Mouse (Mus musculus) granulocyte monocyte progenitor cell, adult 5-6 weeks (primary cell): ENCODE data around the gene 3110082J24Rik. TPM values are rescaled to one million over a fixed set of nuclear protein-coding genes. Genes with fewer than 3 reads are reported as not detected.

Experiments
- ATAC-seq: replicated peaks from 2 replicates; pipeline ENCODE4 v1.8.0; 2016; ENCODE audit warnings: mild to moderate bottlenecking, moderate TSS enrichment, inconsistent platforms; ENCODE audit not compliant: poor library complexity, severe bottlenecking
- total RNA-seq, 2 experiments: library from RNA; stranded (forward) in 1 of 2; stranded (reverse) in 1 of 2; fragments of 200-712, 200-1000 nt in 1 of 2; fragments of >200 nt in 1 of 2; fragmentation: Nextera tagmentation in 1 of 2; gene quantifications; 2 replicates each; pipeline ENCODE4 v1.2.3; 2014 to 2017

The 3110082J24Rik gene
- total RNA-seq, 2 experiments from 2014 or later = not detected

DNA sequence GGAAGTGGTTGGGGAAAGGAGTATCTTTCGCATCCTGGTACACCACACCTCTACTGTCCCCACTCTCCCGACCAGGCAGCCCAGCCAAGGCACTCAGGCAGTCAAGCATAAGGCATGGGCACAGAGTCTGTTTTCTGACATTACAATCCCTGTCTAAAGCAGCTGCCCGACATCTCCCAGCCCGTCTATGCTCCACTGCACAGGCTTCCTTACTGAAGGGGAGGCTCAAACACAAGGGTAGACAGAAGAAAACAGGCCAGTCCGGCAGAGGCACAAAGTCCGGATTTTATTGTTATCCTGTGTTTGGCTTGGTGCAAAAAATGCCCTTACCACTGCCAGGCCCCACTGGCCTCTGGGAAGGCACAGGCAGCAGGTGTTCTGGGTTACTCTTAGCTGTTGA, 13.3 kb upstream of the 3110082J24Rik start:
- no peak for ATAC-seq

DNA sequence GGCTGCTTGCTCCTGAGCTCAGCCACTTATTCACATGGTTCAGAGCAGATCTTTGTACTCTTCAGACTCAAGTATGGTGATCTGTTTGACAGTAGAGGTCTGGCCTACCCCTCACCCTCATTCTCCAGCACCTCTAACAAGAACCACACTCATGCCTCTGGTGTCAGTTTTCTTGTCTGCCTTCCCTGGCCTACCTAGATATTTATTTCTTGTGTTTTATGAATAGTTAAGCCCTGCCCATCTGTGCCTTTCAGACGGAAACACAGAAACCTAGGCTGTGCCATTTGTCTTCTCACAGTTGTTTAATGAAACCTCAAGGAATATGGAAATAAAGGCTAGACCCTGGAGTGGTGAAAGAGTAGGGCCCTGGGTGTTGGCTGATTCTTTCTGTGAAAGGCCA, 12.1 kb upstream of the 3110082J24Rik start:
- no peak for ATAC-seq

DNA sequence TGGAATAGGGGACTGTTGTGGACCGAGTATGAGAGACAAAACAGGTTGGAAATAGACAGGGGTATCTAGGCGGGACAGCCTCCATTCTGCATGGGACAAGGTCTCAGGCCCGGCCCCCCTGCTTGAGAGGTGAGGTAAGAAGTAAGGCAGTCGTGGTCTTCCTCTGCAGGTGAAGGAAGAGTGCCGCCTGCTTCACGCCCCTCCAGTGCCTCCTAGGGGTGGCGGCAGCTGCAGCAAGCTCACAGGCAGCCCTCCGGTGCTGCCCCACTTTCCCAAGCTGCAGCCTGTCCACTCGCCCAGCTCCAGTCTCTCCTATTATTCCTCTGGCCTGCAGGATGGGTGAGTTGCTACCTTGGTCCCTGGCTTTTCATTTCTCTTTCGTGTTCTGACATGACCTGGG, 9.8 kb upstream of the 3110082J24Rik start:
- no peak for ATAC-seq

DNA sequence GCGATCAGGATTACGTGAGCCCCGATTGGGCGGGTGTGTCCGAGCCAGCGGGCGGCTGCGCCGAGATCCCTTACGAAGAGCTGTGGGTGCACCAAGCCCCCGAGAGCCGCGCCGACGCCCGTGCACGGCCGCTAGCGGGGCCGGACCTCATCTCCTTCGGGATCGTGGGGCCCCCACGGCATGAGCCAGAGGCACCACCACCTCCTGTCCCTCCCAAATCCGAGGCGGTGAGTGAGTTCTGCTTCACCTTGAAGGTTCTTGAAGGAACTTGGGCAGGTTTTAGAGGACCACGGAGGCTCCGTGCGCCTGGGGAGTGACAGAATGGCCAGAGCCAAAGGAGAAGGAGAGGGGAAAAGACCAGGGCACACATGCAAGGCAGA, 8.9 kb upstream of the 3110082J24Rik start:
- no peak for ATAC-seq

DNA sequence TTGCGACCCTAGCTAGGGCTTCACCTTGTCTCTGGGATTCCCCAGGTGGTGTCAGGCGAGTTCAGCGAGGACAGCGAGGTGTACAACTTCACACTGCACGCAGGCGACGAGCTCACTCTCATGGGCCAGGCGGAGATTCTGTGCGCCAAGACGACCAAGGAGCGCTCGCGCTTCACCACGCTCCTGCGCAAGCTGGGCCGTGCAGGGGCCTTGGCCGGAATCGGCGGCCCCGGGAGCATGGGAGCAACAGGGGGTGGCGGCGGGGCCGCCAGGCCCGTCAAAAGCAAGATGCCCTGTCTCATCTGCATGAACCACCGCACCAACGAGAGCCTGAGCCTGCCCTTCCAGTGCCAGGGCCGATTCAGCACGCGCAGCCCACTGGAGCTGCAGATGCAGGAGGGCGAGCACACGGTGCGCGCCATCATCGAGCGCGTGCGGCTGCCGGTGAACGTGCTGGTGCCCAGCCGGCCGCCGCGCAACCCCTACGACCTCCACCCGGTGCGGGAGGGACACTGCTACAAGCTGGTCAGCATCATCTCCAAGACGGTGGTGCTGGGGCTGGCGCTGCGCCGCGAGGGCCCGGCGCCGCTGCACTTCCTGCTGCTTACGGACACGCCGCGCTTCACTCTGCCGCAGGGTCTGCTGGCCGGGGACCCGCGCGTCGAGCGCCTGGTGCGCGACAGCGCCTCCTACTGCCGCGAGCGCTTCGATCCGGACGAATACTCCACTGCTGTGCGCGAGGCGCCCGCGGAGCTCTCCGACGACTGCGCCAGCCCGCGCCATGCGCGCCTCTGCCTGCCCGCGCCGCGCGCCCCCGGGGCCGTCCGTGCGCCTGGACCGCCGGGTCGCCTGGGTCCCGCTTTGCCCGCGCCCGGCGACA, 8.2 kb upstream of the 3110082J24Rik start:
- peak; percentile 79 for ATAC-seq

DNA sequence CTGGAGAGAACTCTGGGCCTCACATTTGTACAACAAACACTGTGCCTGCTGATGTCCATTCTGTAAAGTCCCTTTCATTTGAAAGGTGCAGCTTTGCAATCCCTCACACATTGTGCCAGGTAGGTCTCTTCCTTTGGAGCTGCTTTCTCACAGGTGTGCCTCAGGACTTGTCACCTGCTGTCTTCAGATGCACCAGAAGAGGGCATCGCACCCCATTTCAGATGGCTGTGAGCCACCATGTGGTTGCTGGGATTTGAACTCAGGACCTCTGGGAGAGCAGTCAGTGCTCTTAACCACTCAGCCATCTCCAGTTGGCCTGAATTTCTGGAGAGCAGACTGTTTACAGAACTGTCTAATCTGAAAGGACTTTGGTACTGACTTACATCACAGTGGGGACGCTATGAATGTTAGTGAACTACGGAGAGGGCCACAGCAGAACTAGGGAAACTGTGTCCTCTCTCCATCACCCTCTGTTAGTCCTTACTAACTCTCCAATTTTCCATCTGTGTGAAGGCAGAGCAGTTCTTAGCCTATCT, 6.7 kb upstream of the 3110082J24Rik start:
- ATAC-seq = no peak

DNA sequence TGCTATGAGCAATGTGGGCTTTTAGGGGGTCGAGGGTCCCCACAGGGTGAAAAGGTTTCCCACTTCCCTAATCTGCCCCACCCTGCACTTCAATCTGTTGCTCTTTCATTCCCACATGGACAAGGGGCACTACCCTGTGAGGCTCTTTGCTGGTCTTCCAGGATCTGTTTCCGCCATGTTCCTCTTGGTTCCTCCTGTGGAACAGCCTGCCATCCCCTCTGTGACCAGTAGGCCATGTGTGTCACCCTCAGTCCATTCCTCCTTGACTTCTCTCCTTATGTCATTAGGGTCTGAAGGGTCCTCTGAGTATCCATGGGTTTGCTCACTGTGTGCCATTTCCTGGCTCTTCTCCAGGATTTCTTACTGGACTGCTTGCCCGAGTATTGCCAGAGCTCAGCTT, 5.9 kb upstream of the 3110082J24Rik start:
- ATAC-seq = no peak

DNA sequence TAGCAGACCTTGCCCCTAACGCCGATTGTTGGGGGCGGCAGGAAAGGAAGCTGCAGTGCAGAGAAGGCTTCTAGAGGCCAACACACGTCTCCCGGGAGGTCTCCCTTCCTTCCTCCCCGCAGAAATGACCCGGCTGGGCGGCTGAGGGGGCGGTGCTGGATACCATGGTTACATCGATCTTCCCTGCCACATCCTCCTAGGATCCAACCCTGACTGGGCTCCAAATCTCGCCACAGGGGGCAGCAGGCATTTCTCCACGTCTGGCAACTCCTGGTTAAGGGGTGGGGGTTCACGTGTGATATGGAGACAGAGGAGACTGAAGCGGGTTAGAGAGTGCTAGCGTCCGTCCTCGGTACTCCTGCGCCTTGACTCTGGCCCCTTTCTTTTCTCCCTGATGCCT, 5.2 kb upstream of the 3110082J24Rik start:
- ATAC-seq = peak; percentile 43

DNA sequence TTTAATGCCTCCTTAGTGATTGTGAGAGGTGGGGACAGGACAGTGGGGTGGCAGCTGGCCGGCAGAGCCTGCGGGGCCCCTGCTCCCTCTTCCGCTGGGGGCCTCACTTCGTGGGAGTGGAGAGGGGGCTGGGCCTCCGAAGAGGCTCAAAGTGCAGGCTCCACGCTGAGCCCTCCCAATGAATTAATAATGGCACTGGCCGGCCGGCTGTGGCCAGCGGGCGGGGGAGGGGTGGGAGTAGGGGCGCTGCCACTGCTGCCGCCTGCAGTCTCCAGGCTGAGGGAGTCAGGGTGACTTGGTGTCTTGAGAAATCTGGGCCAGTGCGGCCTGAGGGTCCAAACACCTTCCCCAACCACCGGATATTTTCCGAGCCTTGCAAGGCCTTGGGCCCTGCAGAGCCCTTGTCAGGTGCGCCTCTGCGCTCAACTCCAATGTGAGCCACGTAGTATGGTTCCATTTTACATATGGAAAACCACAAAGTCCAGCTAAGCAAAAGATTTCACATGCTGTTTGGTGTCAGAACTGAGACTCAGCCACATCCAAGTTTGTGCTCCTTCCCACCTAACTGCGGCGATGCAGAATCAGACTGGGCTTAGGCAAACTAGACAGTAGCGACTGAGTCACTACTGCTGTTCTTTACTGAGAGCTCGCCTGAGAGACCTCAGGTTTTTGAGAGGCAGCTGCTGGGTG, 4.6 kb upstream of the 3110082J24Rik start:
- no peak for ATAC-seq

DNA sequence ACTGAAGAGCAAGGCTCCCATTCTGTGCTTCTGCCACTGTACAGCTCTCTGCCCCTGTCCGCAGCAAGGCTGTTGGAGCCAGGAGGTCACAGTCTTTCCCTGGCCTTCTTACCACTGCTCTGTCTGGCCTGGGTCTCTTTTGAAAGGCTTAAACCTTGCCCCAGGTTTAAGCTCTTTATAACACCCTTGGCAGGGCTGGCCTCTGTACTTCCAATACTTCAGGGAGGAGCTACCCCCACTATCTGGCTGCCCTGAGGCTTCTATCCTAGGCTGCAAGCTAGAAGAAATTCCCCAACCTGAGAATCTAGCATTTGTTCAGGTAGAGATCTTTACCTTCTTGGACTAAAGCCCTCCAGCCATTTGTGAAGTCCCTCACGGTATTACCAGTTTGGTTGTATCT, 4.0 kb upstream of the 3110082J24Rik start:
- no peak for ATAC-seq

DNA sequence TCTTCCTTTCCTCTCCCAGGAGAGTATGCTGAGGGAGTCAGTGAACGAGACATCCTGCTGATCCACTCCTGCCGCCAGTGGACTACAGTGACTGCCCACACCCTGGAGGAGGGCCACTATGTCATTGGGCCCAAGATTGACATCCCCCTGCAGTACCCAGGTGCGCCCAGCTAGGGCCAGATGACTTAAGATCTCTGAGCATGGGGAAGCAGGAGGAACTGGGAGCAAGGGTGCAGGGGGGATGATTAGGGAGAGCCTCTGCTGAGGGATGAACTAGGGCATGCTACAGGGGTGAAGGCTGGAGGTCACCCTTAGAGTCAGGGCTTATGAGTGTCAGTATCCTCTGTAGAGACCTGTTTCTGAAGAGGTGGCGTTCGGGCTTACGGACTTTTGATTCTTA, 2.3 kb upstream of the 3110082J24Rik start:
- no peak for ATAC-seq

DNA sequence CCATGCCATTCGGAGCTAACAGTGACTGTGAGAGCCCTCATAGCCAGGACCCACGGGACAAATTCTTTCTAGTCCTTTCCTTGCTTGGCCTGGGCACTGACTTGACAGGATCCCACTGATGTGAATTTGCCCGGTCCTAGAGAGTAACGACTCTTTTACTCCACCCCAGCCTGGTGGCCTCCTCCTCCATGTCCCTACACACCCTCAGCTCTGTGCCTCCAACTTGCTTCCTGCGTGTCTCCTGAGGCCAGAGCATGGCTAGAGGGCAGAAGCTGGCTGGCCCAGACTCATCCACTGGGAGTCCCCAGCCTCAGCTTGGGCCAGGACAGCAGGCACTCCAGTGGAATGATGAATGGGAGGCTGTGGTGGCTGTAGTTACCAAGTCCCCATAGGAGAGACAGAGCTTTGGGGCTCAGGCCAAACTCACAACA, 1.7 kb upstream of the 3110082J24Rik start:
- no peak for ATAC-seq

DNA sequence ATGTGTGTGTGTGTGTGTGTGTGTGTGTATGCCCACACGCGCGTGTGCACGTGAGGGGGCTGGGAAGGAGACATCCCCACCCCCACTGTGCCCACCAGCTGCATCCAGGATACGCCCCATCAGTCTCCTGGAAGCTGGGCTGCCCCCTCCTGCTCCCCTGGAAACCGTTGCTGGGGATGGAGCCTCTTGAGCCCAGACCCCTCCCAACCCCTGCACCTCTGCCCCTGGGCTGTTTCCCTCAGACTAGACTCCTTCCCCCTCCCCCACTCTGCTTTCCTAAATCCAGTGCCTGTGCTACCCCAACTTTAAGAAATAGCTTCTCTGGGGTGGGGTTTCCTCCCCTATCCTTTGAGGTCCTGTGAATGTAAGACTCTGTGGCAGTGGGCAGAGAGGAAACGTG, 1.3 kb upstream of the 3110082J24Rik start:
- ATAC-seq = no peak

DNA sequence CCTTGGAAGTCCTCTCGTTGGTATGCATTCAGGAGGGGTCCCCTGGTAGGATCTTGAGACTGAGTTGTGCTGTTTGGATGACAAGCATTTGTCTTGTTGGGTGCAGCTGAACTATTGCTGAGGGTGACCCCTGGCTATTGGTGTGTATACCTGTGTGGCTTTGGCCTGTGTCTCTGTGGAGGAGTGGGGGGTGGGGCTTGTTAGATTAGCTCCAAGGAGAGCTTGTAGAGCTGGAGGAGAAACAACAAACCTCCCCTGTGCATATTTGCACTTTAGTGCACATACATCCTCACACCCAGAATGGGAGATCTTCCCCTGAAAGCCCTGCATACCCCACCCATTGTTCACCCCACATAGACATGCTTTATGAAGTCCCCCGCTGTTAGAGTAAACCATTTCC, 870 bp upstream of the 3110082J24Rik start:
- no peak for ATAC-seq

DNA sequence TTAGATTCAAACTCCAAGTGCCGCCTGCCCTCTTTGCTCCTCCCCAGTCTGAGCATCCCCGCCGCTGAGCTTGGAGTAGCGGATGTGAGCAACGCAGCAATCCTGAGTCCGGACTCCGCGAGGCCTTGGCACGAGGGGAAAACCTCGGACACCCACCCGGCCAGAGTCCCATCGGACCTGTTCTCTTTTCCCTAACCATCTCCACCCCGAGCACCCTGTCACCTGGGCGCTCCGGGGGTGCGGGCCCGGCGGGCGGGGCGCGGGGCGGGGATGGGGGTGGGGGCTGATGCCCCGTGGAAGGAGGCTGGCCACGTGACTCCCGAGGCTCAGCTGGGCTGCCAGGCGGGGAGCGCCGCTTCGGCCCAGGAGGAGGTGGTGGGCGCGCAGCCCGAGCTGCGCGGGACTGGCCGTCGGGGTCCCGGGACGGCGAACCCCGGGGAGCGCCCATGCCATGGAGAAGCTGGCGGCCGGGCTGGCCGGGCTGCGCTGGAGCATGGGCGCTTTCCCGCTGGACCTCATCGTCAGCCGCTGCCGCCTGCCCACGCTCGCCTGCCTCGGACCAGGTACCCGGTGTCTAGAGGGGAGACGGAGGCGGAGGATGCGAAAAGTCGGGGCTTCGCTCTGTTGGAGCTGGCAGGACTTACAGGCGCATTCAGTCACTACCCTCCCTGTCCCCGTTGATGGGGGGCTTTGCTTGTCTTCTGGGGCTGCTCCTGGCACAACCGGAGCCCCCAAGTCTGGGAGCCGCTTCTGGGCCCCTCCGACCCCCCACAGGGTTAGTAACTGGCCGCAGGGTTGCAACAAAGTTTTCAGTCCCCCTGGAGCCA, 832 bp downstream of the 3110082J24Rik start, which contains the start of gene Garem2:
Gene Garem2, plus strand, starts transcription at position 321 of the 827 bp plus-strand sequence.
- ATAC-seq = 0 out of 2 replicates have a peak, but pooled peaks have one; percentile 21

DNA sequence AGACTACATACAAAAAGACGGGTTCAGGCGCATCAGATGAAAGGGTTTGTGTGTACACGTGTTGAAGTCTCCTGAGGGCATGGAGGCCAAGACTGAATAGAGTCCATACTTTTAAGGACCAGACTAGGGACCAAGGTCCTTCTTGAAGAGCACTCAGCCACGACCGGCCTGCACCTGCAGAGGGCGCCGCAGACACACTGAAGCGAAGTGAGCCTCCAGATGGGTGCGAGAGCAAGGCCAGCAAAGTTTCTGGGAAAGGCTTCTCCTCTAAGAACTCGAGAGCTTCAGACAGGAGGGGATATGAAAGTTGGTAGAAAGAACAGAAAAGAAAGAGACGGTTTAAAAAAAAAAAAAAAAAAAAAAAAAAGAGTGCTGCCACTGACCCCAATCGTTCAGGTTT, 1.5 kb downstream of the 3110082J24Rik start:
- ATAC-seq = peak; percentile 26

DNA sequence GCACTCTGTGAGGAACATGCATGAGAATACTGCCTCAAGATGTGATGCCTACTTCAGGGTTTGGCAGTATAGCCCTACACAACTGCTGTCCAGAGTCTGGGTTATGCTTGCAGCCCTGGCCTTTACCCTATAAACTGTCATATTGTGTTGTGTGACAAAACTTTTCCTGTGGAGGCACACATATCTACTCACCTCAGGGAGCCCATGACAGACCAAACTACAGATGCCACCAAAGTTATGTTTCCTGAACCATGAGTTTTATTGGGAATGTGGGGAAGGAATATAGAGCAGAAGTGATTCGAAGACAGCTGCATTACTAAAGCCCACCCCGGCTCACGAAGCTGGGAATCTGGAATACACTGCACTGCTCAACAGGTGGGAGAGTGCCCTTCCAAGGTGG, 2.5 kb downstream of the 3110082J24Rik start:
- no peak for ATAC-seq

DNA sequence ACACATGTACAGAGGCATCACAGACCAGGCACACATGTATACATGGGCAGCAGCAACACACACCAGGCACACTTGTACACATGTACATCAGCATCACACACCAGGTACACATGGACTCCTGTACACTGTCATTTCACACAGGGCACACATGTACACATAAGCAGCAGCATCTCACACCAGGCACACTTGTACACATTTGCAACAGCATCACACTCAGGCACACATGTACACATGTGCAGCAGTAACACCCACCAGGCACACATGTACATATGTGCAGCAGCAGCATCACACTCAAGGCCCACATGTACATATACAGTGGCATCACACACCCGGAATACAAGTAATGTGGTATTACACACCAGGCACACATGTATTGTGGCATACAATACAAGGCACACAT, 7.6 kb downstream of the 3110082J24Rik start:
- ATAC-seq = no peak

DNA sequence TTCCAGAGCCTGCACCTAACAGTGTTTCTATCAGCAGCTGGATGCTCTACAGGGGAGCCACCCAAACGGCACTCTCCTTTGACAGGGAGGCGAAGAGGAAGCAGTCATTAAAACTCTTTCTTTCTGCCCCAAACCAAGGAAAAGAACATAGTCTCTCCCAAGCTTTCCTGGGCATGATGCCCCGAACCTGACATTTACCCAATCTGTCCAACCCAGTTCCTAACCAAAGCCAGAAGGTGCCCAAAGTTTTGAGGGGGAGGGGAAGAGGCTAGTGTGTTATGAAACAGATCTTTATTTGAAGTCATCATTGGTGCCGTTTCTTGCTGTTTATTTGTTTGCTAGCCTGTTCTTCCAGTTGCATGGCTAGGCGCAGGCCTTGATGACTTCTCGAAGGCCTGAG, 10.2 kb downstream of the 3110082J24Rik start:
- ATAC-seq = no peak

DNA sequence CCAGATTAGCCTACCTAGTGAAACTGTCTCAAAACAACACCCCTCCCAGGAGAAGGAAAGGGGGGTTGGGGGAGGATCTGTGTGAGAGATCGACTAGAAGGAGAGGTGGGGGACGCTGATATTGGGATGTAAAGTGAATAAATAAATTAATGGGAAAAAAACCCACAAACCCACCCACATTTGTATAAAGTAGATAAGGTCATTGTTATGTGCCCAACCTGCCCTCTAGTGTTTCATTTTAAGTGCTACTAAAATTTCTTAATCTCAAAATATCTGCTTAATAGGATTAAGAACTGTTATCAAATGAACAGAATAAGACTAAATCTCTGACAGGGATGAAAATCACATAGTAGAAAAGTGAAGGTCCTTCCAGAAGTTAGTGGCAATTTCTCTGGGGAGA, 11.5 kb downstream of the 3110082J24Rik start:
- no peak for ATAC-seq

DNA sequence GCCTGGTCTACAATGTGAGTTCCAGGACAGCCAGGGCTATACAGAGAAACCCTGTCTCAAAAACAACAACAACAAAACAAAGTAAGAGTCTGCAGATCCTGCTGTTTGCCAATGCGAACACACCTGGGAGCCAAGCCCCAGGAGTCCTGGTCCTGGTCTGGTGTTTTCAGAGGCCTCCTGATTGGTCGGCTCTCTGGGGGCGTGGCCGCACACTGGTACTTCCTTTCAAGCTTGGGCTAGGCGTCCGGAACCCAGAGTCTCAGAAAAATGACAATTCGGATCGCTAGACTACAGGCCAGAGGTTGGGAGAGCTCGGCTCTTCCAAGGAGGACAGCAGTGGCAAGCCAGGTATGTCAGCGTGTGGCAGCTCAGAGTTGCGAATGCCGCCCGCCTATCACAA, 13.2 kb downstream of the 3110082J24Rik start:
- no peak for ATAC-seq
